Mouse (Mus musculus) large intestine, adult 2 months (tissue): Measurements from ENCODE around the gene Ankzf1. TPM values are rescaled to one million over a fixed set of nuclear protein-coding genes. Genes with fewer than 3 reads are reported as not detected.

Experiments
- polyA plus RNA-seq: library from polyadenylated mRNA; depleted of rRNA; stranded (reverse); fragments of >200 nt; gene quantifications from 2 replicates; pipeline ENCODE4 v1.2.3, GENCODE M21; 2012; rRNA removed

Ankzf1 gene
- polyA plus RNA-seq, 1 experiment = 19.2 TPM

Other genes starting within 250 kb of the Ankzf1 start
- gene Ihh, start 240.5 kb upstream of the Ankzf1 start, polyA plus RNA-seq = 45.0 and 78.1 TPM in 2 replicates
- 4.8 and 5.6 TPM in 2 replicates for gene Nhej1, start 67.0 kb upstream of the Ankzf1 start, polyA plus RNA-seq
- 1.1 and 1.3 TPM in 2 replicates for gene Slc23a3, start 58.3 kb upstream of the Ankzf1 start, polyA plus RNA-seq
- gene Cnppd1, start 49.4 kb upstream of the Ankzf1 start, polyA plus RNA-seq = 45.8 and 53.7 TPM in 2 replicates
- gene Retreg2, start 49.4 kb upstream of the Ankzf1 start, polyA plus RNA-seq = 79.0 and 93.9 TPM in 2 replicates
- 80.6 and 93.3 TPM in 2 replicates for gene Zfand2b, start 23.5 kb upstream of the Ankzf1 start, polyA plus RNA-seq
- gene Abcb6, start 11.8 kb upstream of the Ankzf1 start, polyA plus RNA-seq = 24.0 and 27.5 TPM in 2 replicates
- 72.2 and 107 TPM in 2 replicates for gene Atg9a, start within 50 bp of the Ankzf1 start, polyA plus RNA-seq
- 2.1 and 4.4 TPM in 2 replicates for gene Glb1l, start 18.7 kb downstream of the Ankzf1 start, polyA plus RNA-seq
- gene Stk16, start 18.7 kb downstream of the Ankzf1 start, polyA plus RNA-seq = 221 and 258 TPM in 2 replicates
- 121 and 164 TPM in 2 replicates for gene Tuba4a, start 27.7 kb downstream of the Ankzf1 start, polyA plus RNA-seq
- gene A630095N17Rik, start 40.0 kb downstream of the Ankzf1 start, polyA plus RNA-seq = not detected in 2 replicates
- 19.4 and 20.1 TPM in 2 replicates for gene Dnajb2, start 44.3 kb downstream of the Ankzf1 start, polyA plus RNA-seq
- gene Ptprn, start 72.4 kb downstream of the Ankzf1 start, polyA plus RNA-seq = 6.4 and 6.5 TPM in 2 replicates
- gene Resp18, start 86.3 kb downstream of the Ankzf1 start, polyA plus RNA-seq = 14.0 and 17.7 TPM in 2 replicates
- 250 and 500 TPM in 2 replicates for gene Dnpep, start 125.8 kb downstream of the Ankzf1 start, polyA plus RNA-seq
- gene Des, start 168.2 kb downstream of the Ankzf1 start, polyA plus RNA-seq = 353 and 360 TPM in 2 replicates
- gene Speg, start 183.1 kb downstream of the Ankzf1 start, polyA plus RNA-seq = 20.6 and 22.7 TPM in 2 replicates
- gene Gmppa, start 243.8 kb downstream of the Ankzf1 start, polyA plus RNA-seq = 177 and 182 TPM in 2 replicates